Mouse (Mus musculus) heart, embryonic 14.5 days (tissue): ENCODE measurements around the gene Ngp. TPM values are rescaled to one million over a fixed set of nuclear protein-coding genes. Genes with fewer than 3 reads are reported as not detected.

Experiments
- ATAC-seq: fragments of 200-750 bp; cut with Nextera tagmentation; 2 replicates; pipeline ENCODE4 v1.8.0; 2017; ENCODE audit warnings: low read depth, moderate TSS enrichment; ENCODE audit not compliant: insufficient number of reproducible peaks, insufficient read depth, low FRiP score
- H3K27ac ChIP-seq, 2 experiments: fragments of 200-500 bp in 1 of 2; fragments of 300-500 bp in 1 of 2; sonication (generic) in 1 of 2; replicated peaks in 1 of 2; 2 replicates each; pipeline ENCODE4 v1.5.1; 2012 to 2014; ENCODE audit warnings: low read depth in 2 of 2, low read length in 2 of 2, control low read depth in 1 of 2, mild to moderate bottlenecking in 1 of 2, mixed read lengths in 1 of 2; ENCODE audit not compliant: control insufficient read depth in 1 of 2, insufficient read depth in 1 of 2
- H3K27me3 ChIP-seq: fragments of 300-500 bp; sonication (generic); 2 replicates; pipeline ENCODE4 v1.6.1; 2014; ENCODE audit warnings: mild to moderate bottlenecking, low read length, control low read depth; ENCODE audit not compliant: control insufficient read depth, insufficient read depth
- H3K36me3 ChIP-seq: fragments of 300-500 bp; sonication (generic); 2 replicates; pipeline ENCODE4 v1.6.1; 2014; ENCODE audit warnings: mild to moderate bottlenecking, control low read depth, low read length, mixed read lengths; ENCODE audit not compliant: control insufficient read depth, insufficient read depth
- H3K4me1 ChIP-seq, 2 experiments: fragments of 200-500 bp in 1 of 2; fragments of 300-500 bp in 1 of 2; sonication (generic) in 1 of 2; 2 replicates each; pipeline ENCODE4 v1.6.1; 2012 to 2014; ENCODE audit warnings: low read length in 2 of 2, control low read depth in 1 of 2, mixed read lengths in 1 of 2; ENCODE audit not compliant: control insufficient read depth in 2 of 2, insufficient read depth in 2 of 2
- H3K4me2 ChIP-seq: fragments of 300-500 bp; sonication (generic); 2 replicates; pipeline ENCODE4 v1.6.1; 2014; ENCODE audit warnings: mild to moderate bottlenecking, low read length
- H3K4me3 ChIP-seq, 2 experiments: fragments of 200-500 bp in 1 of 2; fragments of 300-500 bp in 1 of 2; sonication (generic) in 1 of 2; 2 replicates each; pipeline ENCODE4 v1.5.1; 2012 to 2014; ENCODE audit warnings: low read length in 2 of 2, mild to moderate bottlenecking in 2 of 2, control low read depth in 1 of 2, low read depth in 1 of 2, moderate library complexity in 1 of 2; ENCODE audit not compliant: control insufficient read depth in 1 of 2, insufficient read depth in 1 of 2
- H3K9ac ChIP-seq: fragments of 300-500 bp; sonication (generic); 2 replicates; pipeline ENCODE4 v1.6.1; 2014; ENCODE audit warnings: mild to moderate bottlenecking, low read length
- H3K9me3 ChIP-seq: fragments of 300-500 bp; sonication (generic); 2 replicates; pipeline ENCODE4 v1.6.1; 2016; ENCODE audit warnings: low read length, control low read depth; ENCODE audit not compliant: control insufficient read depth
- WGBS: fragments of 180-500 bp; shearing (Covaris S2); extraction: QIAGEN DNeasy Blood & Tissue Kit; methylation state at CpG from one replicate; pipeline ENCODE4 v1.1.7; 2014; 5-methylcytosine and 5-hydroxymethylcytosine counted together
- polyA plus RNA-seq: library from polyadenylated mRNA; unstranded; fragments of >200 nt; fragmentation: Nextera tagmentation; extraction: Ambion mirVana; gene quantifications from 2 replicates; pipeline ENCODE4 v1.2.1, GENCODE M21; 2014

The Ngp gene
- polyA plus RNA-seq, 1 experiment from 2014 or later, result 4.2 TPM

- Histone ChIP-seq H3K9ac (no peak overlapping the region), H3K27me3 (no peaks in the 10 kb centered on the region), H3K36me3 (peaks cover 11% of the 10 kb centered on the region; the same call in 1 of the 2 replicates), H3K4me2 (no peak overlapping the region), H3K27ac (peak overlapping the region; percentile 25 to 53; a peak in 3 of 4 replicates), H3K4me3 (no peak overlapping the region), H3K4me1 (peaks cover 4 to 8% of the 10 kb centered on the region in 2 experiments; a peak in 2 of 4 replicates), H3K9me3 (no peaks in the 10 kb centered on the region)
- 22% methylated on average over 2 of the region's 2 CpGs for WGBS
- no peak for ATAC-seq
Observed at GRCm38 (mm10) chr9:110459145-110459727, 39.7 kb downstream of the Ngp start.

GRCm38 (mm10) chr9:110460884-110461815 is 41.6 kb downstream of the Ngp start:
- 76% methylated on average over 18 of the region's 18 CpGs for WGBS
- no peak for ATAC-seq
- H3K27ac ChIP-seq, result no peak overlapping the region

GRCm38 (mm10) chr9:110462321-110462720 is 42.8 kb downstream of the Ngp start:
- Histone ChIP-seq H3K27me3 (no peaks in the 10 kb centered on the region), H3K9ac (no peak overlapping the region), H3K4me2 (no peak overlapping the region), H3K4me3 (no peak overlapping the region), H3K27ac (no peak overlapping the region), H3K36me3 (peaks cover 6% of the 10 kb centered on the region; the same call in 1 of the 2 replicates), H3K9me3 (no peaks in the 10 kb centered on the region), H3K4me1 (peaks cover 4 to 8% of the 10 kb centered on the region in 2 experiments; a peak in 2 of 4 replicates)
- ATAC-seq, result no peak
- 70% methylated on average over 7 of the region's 7 CpGs for WGBS

More at GRCm38 (mm10) chr9:110460884-110461815, 41.6 kb downstream of the Ngp start:
- peaks cover 11% of the 10 kb centered on the region; the same call in 1 of the 2 replicates for H3K36me3 ChIP-seq
- H3K4me1 ChIP-seq, result peaks cover 4 to 8% of the 10 kb centered on the region in 2 experiments; a peak in 2 of 4 replicates
- no peaks in the 10 kb centered on the region for H3K9me3 ChIP-seq
- no peak overlapping the region for H3K4me3 ChIP-seq
- no peaks in the 10 kb centered on the region for H3K27me3 ChIP-seq
- H3K9ac ChIP-seq, result no peak overlapping the region
- H3K4me2 ChIP-seq, result no peak overlapping the region

GRCm38 (mm10) chr9:110463983-110464591 is 44.5 kb downstream of the Ngp start:
- Histone ChIP-seq H3K9me3 (no peaks in the 10 kb centered on the region), H3K27ac (no peak overlapping the region), H3K4me1 (0 out of 4 replicates have a peak, but pooled peaks cover 0 to 4% of the 10 kb centered on the region in 2 experiments), H3K4me3 (no peak overlapping the region), H3K27me3 (no peaks in the 10 kb centered on the region), H3K36me3 (no peaks in the 10 kb centered on the region), H3K4me2 (no peak overlapping the region), H3K9ac (no peak overlapping the region)
- 81% methylated on average over 6 of the region's 6 CpGs for WGBS
- ATAC-seq, result no peak

GRCm38 (mm10) chr9:110465336-110465735 is 45.8 kb downstream of the Ngp start:
- 86% methylated on average over 6 of the region's 6 CpGs for WGBS
- ATAC-seq, result no peak

GRCm38 (mm10) chr9:110466179-110466578 is 46.6 kb downstream of the Ngp start:
- no peaks in the 10 kb centered on the region for H3K9me3 ChIP-seq
- no peak overlapping the region for H3K4me2 ChIP-seq
- H3K4me3 ChIP-seq, result no peak overlapping the region
- no peak overlapping the region for H3K27ac ChIP-seq
- WGBS, result 84% methylated on average over 3 of the region's 3 CpGs
- no peaks in the 10 kb centered on the region for H3K36me3 ChIP-seq
- no peaks in the 10 kb centered on the region for H3K27me3 ChIP-seq
- no peak overlapping the region for H3K9ac ChIP-seq
- ATAC-seq, result no peak
- no peaks in the 10 kb centered on the region for H3K4me1 ChIP-seq

More at GRCm38 (mm10) chr9:110465336-110465735, 45.8 kb downstream of the Ngp start:
- no peaks in the 10 kb centered on the region for H3K27me3 ChIP-seq
- H3K27ac ChIP-seq, result no peak overlapping the region
- H3K4me2 ChIP-seq, result no peak overlapping the region
- no peaks in the 10 kb centered on the region for H3K36me3 ChIP-seq
- H3K9ac ChIP-seq, result no peak overlapping the region
- no peaks in the 10 kb centered on the region for H3K4me1 ChIP-seq
- H3K9me3 ChIP-seq, result no peaks in the 10 kb centered on the region
- no peak overlapping the region for H3K4me3 ChIP-seq
